Mouse (Mus musculus): ENCODE results near the gene Fer. TPM values are rescaled to one million over a fixed set of nuclear protein-coding genes. Genes with fewer than 3 reads are reported as not detected.

Fer gene
- total RNA-seq, 1 experiment from 2014 or later, result 6.8 TPM

DNA sequence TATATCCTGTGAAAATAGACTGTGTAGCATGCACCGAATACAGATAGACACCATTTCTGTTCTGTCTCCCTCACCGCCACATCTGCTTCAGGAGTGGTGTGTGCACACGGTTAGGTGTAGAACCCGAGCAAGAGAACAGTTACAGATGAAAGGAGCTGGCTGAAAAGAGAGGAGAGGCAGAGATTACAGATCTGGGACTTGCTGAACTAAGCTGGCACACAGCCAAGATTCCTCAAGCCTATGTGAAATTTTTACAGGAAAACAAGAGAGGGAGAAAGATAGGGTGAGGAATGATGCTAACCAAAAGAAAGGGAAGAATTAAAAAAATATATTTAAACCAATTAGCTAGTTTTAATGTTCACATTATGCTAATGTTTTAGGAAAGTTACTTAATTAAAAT, 1.9 kb upstream of the Fer start:
- no peak for ATAC-seq (ENCODE audit: extremely low read depth, insufficient number of reproducible peaks, low FRiP score, poor library complexity, severe bottlenecking)

DNA sequence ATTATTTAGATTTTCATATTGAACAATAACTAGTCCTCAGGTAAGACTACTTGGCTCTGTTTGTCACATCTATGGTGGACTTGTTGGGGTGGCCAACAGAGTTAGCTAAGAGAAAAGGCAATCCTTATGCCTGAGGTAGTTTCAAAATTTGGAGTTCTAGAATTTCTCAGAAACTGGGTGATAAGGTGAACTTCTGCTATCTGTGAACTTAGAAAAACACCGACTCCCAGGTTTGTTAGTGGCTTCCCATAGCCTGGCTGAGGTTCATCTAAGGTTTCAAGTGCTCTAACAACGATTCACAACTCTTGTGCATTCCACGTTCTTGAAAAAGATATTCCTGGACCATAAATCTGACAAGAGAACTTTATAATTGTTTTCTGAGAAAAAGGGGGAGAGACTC, 463 bp upstream of the Fer start:
- no peak for ATAC-seq (ENCODE audit: extremely low read depth, insufficient number of reproducible peaks, low FRiP score, poor library complexity, severe bottlenecking)

- peak; percentile 97 for ATAC-seq (ENCODE audit: extremely low read depth, insufficient number of reproducible peaks, low FRiP score, poor library complexity, severe bottlenecking)
These were observed 836 bp downstream of the Fer start, which contains the start of gene A930002H24Rik for GRCm38 (mm10) chr17:63863647-63864149. TSS of gene A930002H24Rik (minus strand) at chr17:63863791.

DNA sequence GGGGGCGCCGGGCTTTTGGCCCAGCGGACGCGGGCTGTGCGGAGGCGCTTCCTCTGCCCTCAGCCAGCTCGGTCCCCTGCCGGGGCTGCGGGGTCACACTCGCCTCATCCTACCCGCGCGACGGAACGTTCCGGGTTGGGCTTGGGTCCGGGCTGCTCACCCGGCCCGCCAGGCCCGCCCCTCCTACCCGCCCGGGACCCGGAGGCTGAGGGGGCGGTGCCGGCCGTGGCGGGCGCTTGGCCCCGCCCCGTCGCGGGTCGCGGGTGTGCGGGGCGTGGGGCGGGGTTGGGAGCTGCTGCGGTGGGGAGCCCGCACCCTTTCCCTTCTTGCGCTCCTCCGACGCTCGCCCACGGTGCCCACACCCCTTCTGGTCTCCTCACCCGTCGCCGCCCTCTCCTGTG, 1.3 kb downstream of the Fer start:
- ATAC-seq (ENCODE audit: extremely low read depth, insufficient number of reproducible peaks, low FRiP score, poor library complexity, severe bottlenecking), result peak; percentile 6; the same call in 1 of the 2 replicates

- no peak for ATAC-seq (ENCODE audit: extremely low read depth, insufficient number of reproducible peaks, low FRiP score, poor library complexity, severe bottlenecking)
These were observed 8.9 kb downstream of the Fer start for GRCm38 (mm10) chr17:63871773-63872172.

DNA sequence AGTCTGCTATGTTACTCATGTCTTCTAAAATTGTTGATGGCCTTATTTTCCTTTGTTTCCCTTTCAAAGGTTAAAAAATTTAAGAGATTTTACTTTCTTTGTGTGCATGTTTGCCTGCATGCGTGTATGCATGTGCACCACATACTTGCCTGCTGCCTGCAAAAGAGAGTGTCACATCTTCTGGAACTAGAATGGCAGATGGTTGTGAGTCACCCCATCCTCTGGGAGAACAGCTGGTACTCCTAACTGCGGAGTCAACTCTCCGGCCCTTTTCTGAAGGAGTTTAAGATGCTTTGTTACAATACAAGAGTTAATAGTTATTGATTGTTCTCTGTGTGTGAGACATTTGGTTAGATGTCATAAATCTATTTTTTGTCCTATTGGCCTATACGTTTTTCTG, 16.0 kb downstream of the Fer start:
- ATAC-seq (ENCODE audit: extremely low read depth, insufficient number of reproducible peaks, low FRiP score, poor library complexity, severe bottlenecking), result no peak

- no peak for ATAC-seq (ENCODE audit: extremely low read depth, insufficient number of reproducible peaks, low FRiP score, poor library complexity, severe bottlenecking)
These were observed 17.1 kb downstream of the Fer start for GRCm38 (mm10) chr17:63880009-63880408.

DNA sequence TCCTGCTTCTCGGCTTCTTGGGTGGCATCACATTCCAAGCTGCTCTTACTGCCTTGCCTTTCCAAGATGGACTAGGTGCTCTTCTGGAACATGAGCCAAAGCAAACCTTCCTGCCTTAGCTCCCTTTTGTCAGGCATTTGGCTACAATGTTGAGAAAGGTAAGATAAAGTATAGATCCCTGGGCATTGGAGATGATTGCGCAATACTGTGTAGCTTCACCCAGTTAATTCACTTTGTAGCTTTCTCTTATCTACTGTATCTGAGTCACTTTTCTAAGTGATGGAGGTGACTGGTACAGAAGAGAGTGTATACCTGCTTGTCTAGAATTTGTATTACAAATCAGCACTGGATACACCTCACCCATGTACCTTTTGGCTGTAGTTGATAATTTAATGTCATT, 24.1 kb downstream of the Fer start:
- ATAC-seq (ENCODE audit: extremely low read depth, insufficient number of reproducible peaks, low FRiP score, poor library complexity, severe bottlenecking), result no peak

- ATAC-seq (ENCODE audit: extremely low read depth, insufficient number of reproducible peaks, low FRiP score, poor library complexity, severe bottlenecking), result no peak
These were observed 27.7 kb downstream of the Fer start for GRCm38 (mm10) chr17:63890611-63891010.

GRCm38 (mm10) chr17:63895829-63896228, 33.0 kb downstream of the Fer start:
- no peak for ATAC-seq (ENCODE audit: extremely low read depth, insufficient number of reproducible peaks, low FRiP score, poor library complexity, severe bottlenecking)

GRCm38 (mm10) chr17:63897050-63897449, 34.2 kb downstream of the Fer start:
- ATAC-seq (ENCODE audit: extremely low read depth, insufficient number of reproducible peaks, low FRiP score, poor library complexity, severe bottlenecking), result no peak

GRCm38 (mm10) chr17:63909297-63909696, 46.4 kb downstream of the Fer start:
- ATAC-seq (ENCODE audit: extremely low read depth, insufficient number of reproducible peaks, low FRiP score, poor library complexity, severe bottlenecking), result no peak

GRCm38 (mm10) chr17:63921601-63922203, 58.8 kb downstream of the Fer start:
- ATAC-seq (ENCODE audit: extremely low read depth, insufficient number of reproducible peaks, low FRiP score, poor library complexity, severe bottlenecking), result no peak

DNA sequence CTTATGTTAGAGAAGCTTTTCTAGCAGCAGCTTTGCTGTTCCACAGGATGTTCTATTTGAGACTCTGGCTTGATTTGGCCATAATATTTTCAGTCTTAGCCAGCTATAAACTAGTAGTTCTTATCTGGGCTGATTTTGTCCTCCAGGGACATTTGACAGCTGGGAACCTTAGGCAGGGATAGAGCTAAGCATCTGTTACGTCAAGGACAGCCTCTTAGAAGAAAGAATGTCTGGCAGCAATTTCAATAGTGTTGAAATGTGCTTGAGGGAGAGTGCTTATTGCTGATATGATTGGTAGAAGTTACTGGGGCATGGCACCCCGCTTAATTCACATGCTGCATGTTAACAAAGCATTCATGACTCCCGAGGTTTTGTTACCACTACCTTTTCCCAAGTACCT, 62.7 kb downstream of the Fer start:
- ATAC-seq (ENCODE audit: extremely low read depth, insufficient number of reproducible peaks, low FRiP score, poor library complexity, severe bottlenecking), result no peak

- ATAC-seq (ENCODE audit: extremely low read depth, insufficient number of reproducible peaks, low FRiP score, poor library complexity, severe bottlenecking), result no peak
These were observed 67.8 kb downstream of the Fer start for GRCm38 (mm10) chr17:63930634-63931033.

DNA sequence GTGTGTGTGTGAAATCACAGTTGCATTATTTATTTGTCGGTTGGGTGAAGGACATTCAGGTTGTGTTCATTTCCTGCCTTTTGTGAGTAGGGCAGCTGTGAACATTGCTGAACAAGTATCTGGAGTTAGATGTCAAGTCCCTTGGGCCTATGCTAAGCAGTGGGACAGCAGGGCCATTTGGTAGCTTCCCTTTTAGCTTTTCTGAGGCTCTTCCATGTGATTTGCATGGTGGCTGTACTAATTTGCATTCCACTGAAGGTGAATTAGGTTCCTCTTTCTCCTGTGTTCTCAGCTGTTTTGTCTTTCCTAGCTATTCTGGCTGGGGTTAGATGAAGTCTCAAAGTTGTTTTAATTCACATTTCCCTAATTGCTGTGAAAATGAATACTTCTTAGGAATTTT, 68.7 kb downstream of the Fer start:
- peak; percentile 100 for ATAC-seq (ENCODE audit: extremely low read depth, insufficient number of reproducible peaks, low FRiP score, poor library complexity, severe bottlenecking)

DNA sequence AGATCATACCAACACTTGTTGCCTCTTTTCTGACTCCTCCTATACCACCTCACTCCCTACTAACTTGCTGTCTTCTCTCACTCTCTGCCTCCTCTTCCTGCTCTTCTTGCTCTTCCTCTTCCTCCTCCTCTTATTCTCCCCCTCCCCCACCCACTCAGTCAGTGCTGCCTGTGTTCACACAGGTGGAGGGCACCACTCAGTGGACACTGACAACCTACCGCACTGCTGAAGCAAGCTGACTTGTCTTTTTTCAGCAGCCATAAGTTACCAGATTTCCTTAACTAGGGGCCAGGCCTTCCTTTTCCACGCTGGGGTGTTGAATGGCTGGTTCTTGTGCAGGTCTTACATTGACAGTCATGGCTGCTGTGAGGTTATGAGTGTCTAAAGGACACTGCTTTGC, 72.5 kb downstream of the Fer start:
- no peak for ATAC-seq (ENCODE audit: extremely low read depth, insufficient number of reproducible peaks, low FRiP score, poor library complexity, severe bottlenecking)

DNA sequence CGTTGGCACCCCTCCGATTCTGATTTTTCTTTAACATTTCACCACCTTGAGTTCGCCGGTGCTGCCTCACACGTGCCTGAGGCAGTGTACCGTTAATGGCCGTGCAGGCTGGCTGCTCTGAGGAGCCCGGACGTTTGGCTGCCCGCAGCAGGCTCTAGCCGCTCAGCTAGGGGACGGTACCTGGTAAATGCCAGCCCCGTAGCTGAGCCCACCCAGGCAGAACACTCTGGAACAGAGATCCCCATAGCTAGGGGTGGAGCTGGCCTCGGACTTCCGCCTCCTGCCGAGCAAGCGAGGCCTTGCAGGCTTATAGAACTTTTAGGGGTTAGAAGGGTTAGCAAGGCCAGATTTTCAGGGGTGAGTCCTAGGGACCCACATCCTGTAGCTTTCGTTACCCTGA, 75.0 kb downstream of the Fer start:
- no peak for ATAC-seq (ENCODE audit: extremely low read depth, insufficient number of reproducible peaks, low FRiP score, poor library complexity, severe bottlenecking)

GRCm38 (mm10) chr17:63946772-63947171, 83.9 kb downstream of the Fer start:
- ATAC-seq (ENCODE audit: extremely low read depth, insufficient number of reproducible peaks, low FRiP score, poor library complexity, severe bottlenecking), result no peak

GRCm38 (mm10) chr17:63948811-63949210, 85.9 kb downstream of the Fer start:
- no peak for ATAC-seq (ENCODE audit: extremely low read depth, insufficient number of reproducible peaks, low FRiP score, poor library complexity, severe bottlenecking)

DNA sequence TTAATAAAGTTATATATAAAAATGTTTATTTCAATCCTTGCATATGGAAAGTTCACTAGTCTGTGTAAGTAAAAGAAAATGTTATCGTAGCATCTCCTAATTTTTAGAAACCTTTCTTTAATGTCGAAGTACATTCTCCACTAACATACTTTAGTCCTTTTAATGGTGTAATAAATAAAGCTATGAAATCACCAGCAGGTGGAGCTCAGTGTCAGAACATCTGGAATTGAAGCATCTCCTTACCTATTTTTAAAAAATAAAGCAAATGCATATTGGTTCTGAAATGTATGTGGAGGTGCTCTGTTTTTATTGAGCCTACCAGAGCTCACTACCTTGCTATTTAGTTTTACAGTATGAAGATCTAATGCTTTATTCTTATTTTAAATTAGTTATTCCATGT, 88.6 kb downstream of the Fer start:
- ATAC-seq (ENCODE audit: extremely low read depth, insufficient number of reproducible peaks, low FRiP score, poor library complexity, severe bottlenecking), result no peak

Data from neutrophil, adult 5-6 weeks (primary cell).